Mouse (Mus musculus): ENCODE data around the gene Plin2. TPM values are rescaled to one million over a fixed set of nuclear protein-coding genes. Genes with fewer than 3 reads are reported as not detected.
"Not testable (repeated sequence)": the region's sequence is repeated elsewhere in the genome, so short reads cannot be mapped to it uniquely, and the experiment has no call there.

Gene Plin2
- polyA plus RNA-seq, 1 experiment from 2014 or later, result 41.3 TPM

DNA sequence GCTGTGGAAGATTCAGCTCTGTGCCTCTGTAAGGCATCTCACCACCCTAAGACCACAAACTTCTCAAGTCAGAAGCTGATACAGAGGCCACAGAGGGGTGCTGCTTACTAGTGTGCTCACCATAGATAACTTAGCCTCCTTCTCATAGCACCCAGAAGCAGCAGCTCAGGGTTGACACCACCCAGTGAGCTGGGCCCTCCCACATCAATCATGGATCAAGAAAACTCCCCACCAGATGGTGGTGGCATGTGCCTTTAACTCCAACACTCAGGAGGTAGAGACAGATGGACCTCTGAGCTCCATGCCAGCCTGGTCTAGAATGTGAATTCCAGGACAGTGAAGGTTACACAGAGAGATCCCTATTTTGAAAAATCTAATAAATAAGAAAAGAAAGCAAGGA is 4.9 kb upstream of the Plin2 start:
- not testable (repeated sequence) for H3K9ac ChIP-seq (replicated peaks; ENCODE audit: low read length); H3K4me3 ChIP-seq (replicated peaks; ENCODE audit: low read depth, low read length); H3K27ac ChIP-seq (replicated peaks; ENCODE audit: low read depth, low read length); H3K9me3 ChIP-seq (ENCODE audit: control insufficient read depth, low read length); DNase-seq; H3K36me3 ChIP-seq (ENCODE audit: control insufficient read depth, insufficient read depth, low read length); H3K4me2 ChIP-seq (ENCODE audit: low read length); ATAC-seq (ENCODE audit: low FRiP score, low TSS enrichment); H3K4me1 ChIP-seq (ENCODE audit: control insufficient read depth, insufficient read depth, low read length); H3K27me3 ChIP-seq (ENCODE audit: control insufficient read depth, insufficient read depth, low read length)

GRCm38 (mm10) chr4:86674150-86674549 is 4.3 kb upstream of the Plin2 start:
- ATAC-seq (ENCODE audit: low FRiP score, low TSS enrichment); H3K4me2 ChIP-seq (ENCODE audit: low read length); H3K27ac ChIP-seq (replicated peaks; ENCODE audit: low read depth, low read length); H3K4me1 ChIP-seq (ENCODE audit: control insufficient read depth, insufficient read depth, low read length); H3K36me3 ChIP-seq (ENCODE audit: control insufficient read depth, insufficient read depth, low read length); H3K4me3 ChIP-seq (replicated peaks; ENCODE audit: low read depth, low read length); H3K27me3 ChIP-seq (ENCODE audit: control insufficient read depth, insufficient read depth, low read length); DNase-seq; H3K9ac ChIP-seq (replicated peaks; ENCODE audit: low read length); H3K9me3 ChIP-seq (ENCODE audit: control insufficient read depth, low read length): not testable (repeated sequence)

GRCm38 (mm10) chr4:86672450-86672849 is 2.6 kb upstream of the Plin2 start:
- Histone ChIP-seq H3K9me3 (ENCODE audit: control insufficient read depth, low read length) (no peaks in the 10 kb centered on the region), H3K9ac (replicated peaks; ENCODE audit: low read length) (no peak overlapping the region), H3K36me3 (ENCODE audit: control insufficient read depth, insufficient read depth, low read length) (no peaks in the 10 kb centered on the region), H3K4me1 (ENCODE audit: control insufficient read depth, insufficient read depth, low read length) (no peaks in the 10 kb centered on the region; the same call in 1 of the 2 replicates), H3K4me2 (ENCODE audit: low read length) (no peak overlapping the region), H3K27ac (replicated peaks; ENCODE audit: low read depth, low read length) (no peak overlapping the region), H3K4me3 (replicated peaks; ENCODE audit: low read depth, low read length) (no peak overlapping the region), H3K27me3 (ENCODE audit: control insufficient read depth, insufficient read depth, low read length) (no peaks in the 10 kb centered on the region)
- ATAC-seq (ENCODE audit: low FRiP score, low TSS enrichment) (no peak), DNase-seq (no peak)
- 63% methylated on average over 7 of the region's 7 CpGs for WGBS

DNA sequence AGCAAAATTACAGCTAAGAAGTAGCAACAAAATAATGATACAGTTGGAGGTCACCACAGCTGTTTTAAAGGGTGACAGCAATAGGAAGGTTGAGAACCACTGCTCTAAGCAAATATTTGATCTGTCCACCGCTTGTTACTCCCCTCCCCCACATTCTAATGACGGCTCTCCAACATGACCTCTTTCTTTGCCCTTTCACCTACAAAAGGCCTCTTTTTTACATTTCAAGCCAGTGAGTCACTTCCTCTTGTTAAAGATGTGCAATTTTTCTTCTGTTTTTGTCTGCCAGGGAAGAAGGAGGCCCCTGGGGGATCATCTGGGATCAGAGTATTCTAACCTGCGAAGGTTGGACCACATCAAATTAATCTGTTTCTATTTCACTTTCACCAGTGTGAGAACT is 1.9 kb upstream of the Plin2 start:
- WGBS, result 63% methylated on average over 3 of the region's 3 CpGs
- ATAC-seq (ENCODE audit: low FRiP score, low TSS enrichment) (no peak), DNase-seq (no peak)
- no peak overlapping the region for H3K4me2 ChIP-seq (ENCODE audit: low read length)
- H3K9me3 ChIP-seq (ENCODE audit: control insufficient read depth, low read length), result no peaks in the 10 kb centered on the region
- H3K4me3 ChIP-seq (replicated peaks; ENCODE audit: low read depth, low read length), result no peak overlapping the region
- H3K27ac ChIP-seq (replicated peaks; ENCODE audit: low read depth, low read length), result no peak overlapping the region
- no peaks in the 10 kb centered on the region for H3K27me3 ChIP-seq (ENCODE audit: control insufficient read depth, insufficient read depth, low read length)
- no peak overlapping the region for H3K9ac ChIP-seq (replicated peaks; ENCODE audit: low read length)
- H3K4me1 ChIP-seq (ENCODE audit: control insufficient read depth, insufficient read depth, low read length), result no peaks in the 10 kb centered on the region; the same call in 1 of the 2 replicates
- H3K36me3 ChIP-seq (ENCODE audit: control insufficient read depth, insufficient read depth, low read length), result no peaks in the 10 kb centered on the region

DNA sequence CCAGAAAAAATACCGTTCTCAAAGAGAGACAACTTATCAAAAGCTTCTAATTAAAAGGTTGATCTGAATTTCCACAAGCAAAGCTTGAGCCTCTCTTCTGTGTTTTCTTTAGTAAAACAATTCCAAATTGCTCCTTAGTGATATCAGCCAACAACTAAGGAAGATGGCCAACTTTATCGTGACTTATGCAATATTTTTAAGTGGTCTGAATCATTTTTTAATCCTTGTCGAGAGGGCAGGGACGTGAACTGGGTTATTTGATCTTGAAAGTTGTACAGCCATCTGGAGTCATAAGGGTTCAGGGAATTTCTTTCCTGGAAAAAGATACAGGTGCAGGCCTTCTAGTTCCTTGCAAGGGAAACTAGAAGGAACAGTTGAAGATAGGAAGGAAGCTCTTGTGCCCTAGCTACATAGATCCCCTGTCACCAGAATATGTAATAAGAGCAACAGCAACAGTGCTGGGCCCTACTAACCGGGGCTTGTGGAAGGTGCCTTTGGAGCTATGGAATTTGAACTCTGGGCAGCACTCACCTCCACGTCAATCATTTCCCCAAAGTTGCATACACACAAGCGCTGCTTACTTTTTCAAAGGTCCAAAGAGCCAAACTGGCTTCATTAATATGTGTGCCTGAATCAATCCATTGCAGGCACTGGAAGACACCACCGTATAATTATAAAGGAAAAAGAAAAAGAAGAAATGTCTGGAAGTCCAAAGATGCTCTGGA is 884 bp upstream of the Plin2 start:
- 79% methylated on average over 8 of the region's 8 CpGs for WGBS
- H3K4me2 ChIP-seq (ENCODE audit: low read length), result no peak overlapping the region
- no peaks in the 10 kb centered on the region for H3K36me3 ChIP-seq (ENCODE audit: control insufficient read depth, insufficient read depth, low read length)
- no peaks in the 10 kb centered on the region for H3K9me3 ChIP-seq (ENCODE audit: control insufficient read depth, low read length)
- no peak overlapping the region for H3K27ac ChIP-seq (replicated peaks; ENCODE audit: low read depth, low read length)
- no peak for ATAC-seq (ENCODE audit: low FRiP score, low TSS enrichment)
- no peak overlapping the region for H3K4me3 ChIP-seq (replicated peaks; ENCODE audit: low read depth, low read length)
- no peaks in the 10 kb centered on the region for H3K27me3 ChIP-seq (ENCODE audit: control insufficient read depth, insufficient read depth, low read length)
- H3K9ac ChIP-seq (replicated peaks; ENCODE audit: low read length), result no peak overlapping the region
- DNase-seq, result no peak
- H3K4me1 ChIP-seq (ENCODE audit: control insufficient read depth, insufficient read depth, low read length), result no peaks in the 10 kb centered on the region; the same call in 1 of the 2 replicates

GRCm38 (mm10) chr4:86669241-86669753 is 563 bp downstream of the Plin2 start:
- 24% methylated on average over 5 of the region's 6 CpGs for WGBS
- DNase-seq (peak; percentile 20), ATAC-seq (ENCODE audit: low FRiP score, low TSS enrichment) (peak; percentile 53)
- H3K9me3 ChIP-seq (ENCODE audit: control insufficient read depth, low read length); H3K27ac ChIP-seq (replicated peaks; ENCODE audit: low read depth, low read length); H3K27me3 ChIP-seq (ENCODE audit: control insufficient read depth, insufficient read depth, low read length); H3K36me3 ChIP-seq (ENCODE audit: control insufficient read depth, insufficient read depth, low read length); H3K4me1 ChIP-seq (ENCODE audit: control insufficient read depth, insufficient read depth, low read length): not testable (repeated sequence)
- peak overlapping the region; percentile 75 for H3K9ac ChIP-seq (replicated peaks; ENCODE audit: low read length)
- H3K4me2 ChIP-seq (ENCODE audit: low read length), result peak overlapping the region; percentile 75
- peak overlapping the region; percentile 51 for H3K4me3 ChIP-seq (replicated peaks; ENCODE audit: low read depth, low read length)

DNA sequence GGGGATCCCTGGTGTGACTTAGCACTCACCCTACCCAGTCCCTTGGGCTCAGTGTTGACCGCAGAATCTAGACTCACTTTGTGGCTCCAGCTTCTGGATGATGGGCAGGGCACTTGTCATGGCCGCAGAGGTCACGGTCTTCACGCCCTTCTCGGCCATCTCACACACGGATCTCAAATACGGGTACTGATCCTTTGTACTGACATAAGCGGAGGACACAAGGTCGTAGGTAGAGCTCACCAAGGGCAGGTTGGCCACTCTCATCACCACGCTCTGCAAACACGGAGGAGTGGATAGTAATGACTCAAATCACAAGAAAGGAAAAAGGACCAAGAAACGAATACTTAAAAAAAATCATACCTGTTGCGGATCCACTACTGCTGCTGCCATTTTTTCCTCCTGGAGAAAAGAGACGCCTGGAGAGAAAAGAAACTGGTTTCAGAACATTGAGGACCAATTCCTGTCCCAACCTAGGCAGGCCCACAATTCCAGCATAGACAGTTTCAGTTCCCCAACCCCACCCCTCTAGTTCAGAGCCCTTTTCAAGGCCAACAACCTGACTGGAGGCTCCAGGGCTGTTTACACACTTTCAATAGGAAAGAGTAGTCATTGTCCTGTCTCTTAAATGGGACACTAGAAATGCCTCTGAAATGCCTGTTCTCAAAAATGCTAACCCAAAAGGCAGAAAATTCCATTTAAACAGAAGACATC is 1.4 kb downstream of the Plin2 start:
- Histone ChIP-seq H3K27me3 (ENCODE audit: control insufficient read depth, insufficient read depth, low read length) (no peaks in the 10 kb centered on the region), H3K4me2 (ENCODE audit: low read length) (peak overlapping the region; percentile 75), H3K36me3 (ENCODE audit: control insufficient read depth, insufficient read depth, low read length) (0 out of 2 replicates have a peak, but pooled peaks cover 3% of the 10 kb centered on the region), H3K27ac (replicated peaks; ENCODE audit: low read depth, low read length) (no peak overlapping the region), H3K9me3 (ENCODE audit: control insufficient read depth, low read length) (no peaks in the 10 kb centered on the region), H3K4me3 (replicated peaks; ENCODE audit: low read depth, low read length) (no peak overlapping the region), H3K9ac (replicated peaks; ENCODE audit: low read length) (no peak overlapping the region), H3K4me1 (ENCODE audit: control insufficient read depth, insufficient read depth, low read length) (no peaks in the 10 kb centered on the region; the same call in 1 of the 2 replicates)
- WGBS, result 96% methylated on average over 14 of the region's 14 CpGs
- no peak for DNase-seq
- no peak for ATAC-seq (ENCODE audit: low FRiP score, low TSS enrichment)

DNA sequence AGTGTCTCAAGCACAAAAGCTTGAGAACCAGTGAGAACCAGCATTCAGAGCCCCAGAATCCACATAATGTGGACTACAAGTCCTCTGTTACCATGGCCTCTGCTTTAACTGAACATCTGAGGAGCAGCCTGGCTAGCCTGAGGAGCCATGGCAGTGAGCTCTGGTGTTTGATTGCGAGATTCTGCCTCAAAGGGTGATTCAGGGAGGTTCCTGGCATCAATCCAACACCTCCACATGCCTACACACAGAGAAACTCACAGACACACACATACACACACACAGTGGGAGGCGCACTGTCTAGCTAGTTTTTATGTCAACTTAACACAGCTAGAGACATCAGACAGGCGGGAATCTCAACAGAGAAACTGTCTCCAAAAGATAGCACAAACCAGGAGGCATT is 4.3 kb downstream of the Plin2 start:
- no peak overlapping the region for H3K27ac ChIP-seq (replicated peaks; ENCODE audit: low read depth, low read length)
- no peak for ATAC-seq (ENCODE audit: low FRiP score, low TSS enrichment)
- 89% methylated on average over 3 of the region's 3 CpGs for WGBS
- peaks cover 3% of the 10 kb centered on the region; the same call in 1 of the 2 replicates for H3K36me3 ChIP-seq (ENCODE audit: control insufficient read depth, insufficient read depth, low read length)
- H3K9ac ChIP-seq (replicated peaks; ENCODE audit: low read length), result no peak overlapping the region
- no peak overlapping the region for H3K4me2 ChIP-seq (ENCODE audit: low read length)
- DNase-seq, result no peak
- no peaks in the 10 kb centered on the region for H3K27me3 ChIP-seq (ENCODE audit: control insufficient read depth, insufficient read depth, low read length)
- no peaks in the 10 kb centered on the region for H3K9me3 ChIP-seq (ENCODE audit: control insufficient read depth, low read length)
- H3K4me3 ChIP-seq (replicated peaks; ENCODE audit: low read depth, low read length), result no peak overlapping the region
- H3K4me1 ChIP-seq (ENCODE audit: control insufficient read depth, insufficient read depth, low read length), result no peaks in the 10 kb centered on the region; the same call in 1 of the 2 replicates

GRCm38 (mm10) chr4:86663919-86664318 is 5.9 kb downstream of the Plin2 start:
- 87% methylated on average over 4 of the region's 4 CpGs for WGBS
- Histone ChIP-seq H3K27me3 (ENCODE audit: control insufficient read depth, insufficient read depth, low read length) (no peaks in the 10 kb centered on the region), H3K27ac (replicated peaks; ENCODE audit: low read depth, low read length) (no peak overlapping the region), H3K9me3 (ENCODE audit: control insufficient read depth, low read length) (no peaks in the 10 kb centered on the region), H3K4me2 (ENCODE audit: low read length) (no peak overlapping the region), H3K4me3 (replicated peaks; ENCODE audit: low read depth, low read length) (no peak overlapping the region), H3K4me1 (ENCODE audit: control insufficient read depth, insufficient read depth, low read length) (no peaks in the 10 kb centered on the region; the same call in 1 of the 2 replicates), H3K9ac (replicated peaks; ENCODE audit: low read length) (no peak overlapping the region), H3K36me3 (ENCODE audit: control insufficient read depth, insufficient read depth, low read length) (peaks cover 14% of the 10 kb centered on the region)
- DNase-seq (no peak), ATAC-seq (ENCODE audit: low FRiP score, low TSS enrichment) (no peak)

All from midbrain, embryonic 14.5 days (tissue).